Mouse (Mus musculus) kidney, embryonic 14.5 days (tissue): ENCODE results near the gene Ctnnd1. TPM values are rescaled to one million over a fixed set of nuclear protein-coding genes. Genes with fewer than 3 reads are reported as not detected.
A peak's percentile ranks its signal among the peaks of the same experiment; 100 is the strongest.

Experiments used
- ATAC-seq: fragments of 200-750 bp; cut with Nextera tagmentation; 2 replicates; pipeline ENCODE4 v1.8.0; 2017; ENCODE audit warnings: moderate number of reproducible peaks, mild to moderate bottlenecking, moderate TSS enrichment, moderate library complexity; ENCODE audit not compliant: low FRiP score, low TSS enrichment
- H3K27ac ChIP-seq: fragments of 300-500 bp; sonication (generic); 2 replicates; pipeline ENCODE4 v1.5.1; 2014; ENCODE audit warnings: low read depth, mild to moderate bottlenecking, low read length, moderate library complexity, mixed read lengths
- H3K27me3 ChIP-seq: fragments of 300-500 bp; sonication (generic); 2 replicates; pipeline ENCODE4 v1.6.1; 2014; ENCODE audit warnings: mild to moderate bottlenecking, low read length; ENCODE audit not compliant: control insufficient read depth, insufficient read depth
- H3K36me3 ChIP-seq: fragments of 300-500 bp; sonication (generic); 2 replicates; pipeline ENCODE4 v1.6.1; 2014; ENCODE audit warnings: low read length, mixed read lengths; ENCODE audit not compliant: control insufficient read depth, insufficient read depth
- H3K4me1 ChIP-seq: fragments of 300-500 bp; sonication (generic); 2 replicates; pipeline ENCODE4 v1.6.1; 2014; ENCODE audit warnings: low read length, mixed read lengths; ENCODE audit not compliant: control insufficient read depth, insufficient read depth
- H3K4me2 ChIP-seq: fragments of 300-500 bp; sonication (generic); replicated peaks from 2 replicates; pipeline ENCODE4 v1.6.1; 2014; ENCODE audit warnings: low read depth, mild to moderate bottlenecking, low read length
- H3K4me3 ChIP-seq: fragments of 300-500 bp; sonication (generic); 2 replicates; pipeline ENCODE4 v1.5.1; 2014; ENCODE audit warnings: mild to moderate bottlenecking, low read length
- H3K9ac ChIP-seq: fragments of 300-500 bp; sonication (generic); 2 replicates; pipeline ENCODE4 v1.6.1; 2014; ENCODE audit warnings: low read depth, mild to moderate bottlenecking, low read length, moderate library complexity
- H3K9me3 ChIP-seq: fragments of 300-500 bp; sonication (generic); 2 replicates; pipeline ENCODE4 v1.6.1; 2016; ENCODE audit warnings: low read length; ENCODE audit not compliant: control insufficient read depth
- WGBS: fragments of 180-500 bp; shearing (Covaris S2); extraction: QIAGEN DNeasy Blood & Tissue Kit; methylation state at CpG from one replicate; pipeline ENCODE4 v1.1.7; 2014; 5-methylcytosine and 5-hydroxymethylcytosine counted together
- polyA plus RNA-seq: library from polyadenylated mRNA; unstranded; fragments of >200 nt; fragmentation: Nextera tagmentation; extraction: Ambion mirVana; gene quantifications from 2 replicates; pipeline ENCODE4 v1.2.1, GENCODE M21; 2014

Gene Ctnnd1
- polyA plus RNA-seq, 1 experiment from 2014 or later: 53.6 TPM

DNA sequence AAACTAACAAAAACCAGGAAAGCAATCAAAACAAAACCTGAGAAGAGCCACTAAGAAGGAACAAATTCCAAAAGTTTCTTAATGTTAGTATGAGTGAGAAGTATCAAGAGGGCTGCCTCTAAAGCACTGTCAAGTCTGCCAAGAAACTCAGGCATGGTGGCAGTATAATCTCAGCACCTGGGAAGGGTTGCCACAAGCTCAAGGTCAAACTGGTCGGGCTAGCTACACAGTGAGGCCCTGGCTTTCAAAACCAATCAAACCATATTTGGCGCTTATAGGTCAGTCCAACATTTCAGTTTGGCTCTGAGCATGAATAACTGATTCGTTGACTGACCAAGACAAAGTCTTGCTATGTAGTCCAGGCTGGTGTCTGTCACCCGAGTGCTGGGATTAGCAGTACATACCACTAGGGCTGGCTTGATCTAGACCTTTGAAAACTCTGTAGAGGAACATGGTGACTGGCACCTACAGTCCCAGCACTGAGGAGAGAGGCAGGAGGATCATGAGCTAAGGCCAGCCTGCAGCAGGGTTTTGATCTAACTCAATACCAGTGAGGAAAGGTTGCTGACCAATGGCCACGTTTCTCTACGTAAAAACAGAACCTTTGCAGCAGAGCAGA is 51.2 kb downstream of the Ctnnd1 start:
- ATAC-seq: no peak
- 92% methylated on average over 6 of the region's 6 CpGs for WGBS
- no peak overlapping the region for H3K27ac ChIP-seq
- no peak overlapping the region for H3K4me3 ChIP-seq
- H3K4me1 ChIP-seq: no peaks in the 10 kb centered on the region
- peaks cover 69% of the 10 kb centered on the region for H3K36me3 ChIP-seq
- H3K9ac ChIP-seq: no peak overlapping the region
- no peak overlapping the region for H3K4me2 ChIP-seq
- H3K27me3 ChIP-seq: no peaks in the 10 kb centered on the region
- H3K9me3 ChIP-seq: no peaks in the 10 kb centered on the region

GRCm38 (mm10) chr2:84597123-84597522 is 53.4 kb downstream of the Ctnnd1 start:
- no peaks in the 10 kb centered on the region for H3K9me3 ChIP-seq
- no peak overlapping the region for H3K9ac ChIP-seq
- no peak overlapping the region for H3K4me2 ChIP-seq
- no peak overlapping the region for H3K27ac ChIP-seq
- H3K36me3 ChIP-seq: peaks cover 49% of the 10 kb centered on the region
- H3K4me1 ChIP-seq: no peaks in the 10 kb centered on the region
- no peak for ATAC-seq
- no peaks in the 10 kb centered on the region for H3K27me3 ChIP-seq
- WGBS: 94% methylated on average over 1 of the region's 1 CpGs
- no peak overlapping the region for H3K4me3 ChIP-seq

DNA sequence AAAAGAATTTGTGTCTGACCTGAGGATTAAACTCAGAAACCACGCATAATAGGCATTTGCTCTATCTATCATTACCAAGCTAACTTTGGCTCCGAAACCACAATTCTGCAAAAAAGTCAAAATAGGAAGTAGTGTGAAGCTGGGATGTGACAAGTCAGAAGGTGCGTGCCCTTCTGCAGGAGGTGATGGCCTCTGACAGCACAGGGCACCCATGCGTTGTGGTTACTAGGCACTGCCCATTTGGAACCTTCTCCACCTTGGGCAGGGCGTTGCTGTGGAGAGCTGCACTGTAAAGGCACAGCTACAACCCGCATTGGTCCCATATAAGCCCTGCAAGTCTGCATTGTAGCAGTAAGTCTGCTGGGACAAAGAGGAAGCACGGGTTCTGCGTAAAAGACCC is 57.8 kb downstream of the Ctnnd1 start:
- WGBS: 94% methylated on average over 8 of the region's 8 CpGs
- H3K36me3 ChIP-seq: peaks cover 22% of the 10 kb centered on the region; the same call in 1 of the 2 replicates
- H3K27ac ChIP-seq: no peak overlapping the region
- no peak overlapping the region for H3K9ac ChIP-seq
- peaks cover 4% of the 10 kb centered on the region; the same call in 1 of the 2 replicates for H3K9me3 ChIP-seq
- no peak overlapping the region for H3K4me3 ChIP-seq
- H3K4me1 ChIP-seq: no peaks in the 10 kb centered on the region
- ATAC-seq: no peak
- H3K4me2 ChIP-seq: no peak overlapping the region
- no peaks in the 10 kb centered on the region for H3K27me3 ChIP-seq

DNA sequence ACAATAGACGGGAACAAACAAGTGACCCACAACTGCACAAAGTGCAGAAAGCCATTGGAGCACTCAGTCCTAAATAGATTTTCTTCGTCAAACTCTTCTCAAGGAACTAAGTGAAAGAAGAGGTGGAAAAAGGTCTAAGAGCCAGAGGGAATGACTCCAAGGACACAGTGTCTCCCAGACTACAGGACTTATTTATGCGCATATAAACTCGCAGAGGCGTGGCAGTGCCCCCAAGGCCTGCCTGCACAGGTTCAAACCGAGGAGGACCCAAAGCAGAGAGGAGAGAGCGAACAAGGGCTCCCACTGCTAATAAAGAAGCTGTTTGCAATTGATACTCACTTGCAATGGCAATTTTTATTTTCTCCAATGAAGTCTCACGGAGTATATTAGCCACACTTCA is 64.9 kb downstream of the Ctnnd1 start:
- H3K27me3 ChIP-seq: no peaks in the 10 kb centered on the region
- no peak overlapping the region for H3K27ac ChIP-seq
- ATAC-seq: no peak
- 82% methylated on average over 8 of the region's 8 CpGs for WGBS
- H3K36me3 ChIP-seq: 0 out of 2 replicates have a peak, but pooled peaks cover 2% of the 10 kb centered on the region
- no peak overlapping the region for H3K4me3 ChIP-seq
- H3K9me3 ChIP-seq: peaks cover 4% of the 10 kb centered on the region; the same call in 1 of the 2 replicates
- no peak overlapping the region for H3K4me2 ChIP-seq
- H3K4me1 ChIP-seq: no peaks in the 10 kb centered on the region
- no peak overlapping the region for H3K9ac ChIP-seq

DNA sequence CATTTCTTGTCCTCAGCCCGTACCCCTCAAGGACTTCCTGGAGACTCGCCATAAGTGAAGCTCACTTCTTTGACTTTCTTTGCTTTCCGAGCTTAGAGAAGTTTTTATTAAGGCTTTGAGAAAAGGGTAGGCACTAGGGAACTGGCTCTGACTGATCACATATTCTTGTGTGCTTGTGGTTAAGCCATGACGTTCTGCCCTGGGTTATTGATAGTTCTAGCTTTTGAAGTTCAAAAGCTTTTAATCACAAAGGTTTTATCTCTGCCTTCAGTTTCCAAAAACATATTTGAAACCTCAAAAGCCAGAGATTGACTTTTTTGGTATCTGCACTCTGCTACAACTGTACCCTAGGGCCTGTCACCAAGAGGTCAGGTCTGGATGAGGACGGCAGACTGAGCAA is 68.3 kb downstream of the Ctnnd1 start:
- Histone ChIP-seq H3K27ac (no peak overlapping the region), H3K4me2 (no peak overlapping the region), H3K36me3 (no peaks in the 10 kb centered on the region; the same call in 1 of the 2 replicates), H3K27me3 (no peaks in the 10 kb centered on the region), H3K9ac (no peak overlapping the region), H3K9me3 (no peaks in the 10 kb centered on the region), H3K4me1 (no peaks in the 10 kb centered on the region), H3K4me3 (no peak overlapping the region)
- no peak for ATAC-seq
- WGBS: 83% methylated on average over 5 of the region's 5 CpGs

- Histone ChIP-seq H3K9ac (no peak overlapping the region), H3K36me3 (no peaks in the 10 kb centered on the region; the same call in 1 of the 2 replicates), H3K9me3 (no peaks in the 10 kb centered on the region), H3K4me2 (no peak overlapping the region), H3K27ac (no peak overlapping the region), H3K4me3 (no peak overlapping the region), H3K27me3 (no peaks in the 10 kb centered on the region), H3K4me1 (no peaks in the 10 kb centered on the region)
- ATAC-seq: no peak
- 98% methylated on average over 2 of the region's 3 CpGs for WGBS
Measured at GRCm38 (mm10) chr2:84581208-84581607, 69.4 kb downstream of the Ctnnd1 start.

DNA sequence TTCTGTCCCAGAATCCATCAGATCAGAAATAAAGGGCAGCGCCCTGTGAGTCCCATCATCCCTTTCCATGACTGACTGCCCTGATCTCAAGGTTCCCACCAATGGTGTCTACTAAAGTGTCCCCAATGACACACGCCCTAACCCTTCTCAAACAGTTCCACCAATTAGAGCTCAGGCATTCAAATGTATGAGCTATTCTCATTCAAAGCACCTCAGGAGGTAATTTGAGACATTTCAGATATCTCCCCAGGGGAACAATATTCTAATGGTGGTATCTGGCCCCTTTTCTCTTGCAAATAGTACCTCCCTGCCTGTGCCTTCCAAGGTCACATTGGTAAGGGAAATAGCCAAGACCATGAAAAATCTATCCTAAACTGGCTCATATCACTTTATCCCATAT is 71.3 kb downstream of the Ctnnd1 start:
- no peak overlapping the region for H3K4me3 ChIP-seq
- H3K4me1 ChIP-seq: no peaks in the 10 kb centered on the region
- no peak overlapping the region for H3K9ac ChIP-seq
- no peak overlapping the region for H3K27ac ChIP-seq
- 92% methylated on average over 2 of the region's 2 CpGs for WGBS
- H3K9me3 ChIP-seq: no peaks in the 10 kb centered on the region
- no peaks in the 10 kb centered on the region for H3K27me3 ChIP-seq
- H3K36me3 ChIP-seq: no peaks in the 10 kb centered on the region; the same call in 1 of the 2 replicates
- no peak overlapping the region for H3K4me2 ChIP-seq
- no peak for ATAC-seq

DNA sequence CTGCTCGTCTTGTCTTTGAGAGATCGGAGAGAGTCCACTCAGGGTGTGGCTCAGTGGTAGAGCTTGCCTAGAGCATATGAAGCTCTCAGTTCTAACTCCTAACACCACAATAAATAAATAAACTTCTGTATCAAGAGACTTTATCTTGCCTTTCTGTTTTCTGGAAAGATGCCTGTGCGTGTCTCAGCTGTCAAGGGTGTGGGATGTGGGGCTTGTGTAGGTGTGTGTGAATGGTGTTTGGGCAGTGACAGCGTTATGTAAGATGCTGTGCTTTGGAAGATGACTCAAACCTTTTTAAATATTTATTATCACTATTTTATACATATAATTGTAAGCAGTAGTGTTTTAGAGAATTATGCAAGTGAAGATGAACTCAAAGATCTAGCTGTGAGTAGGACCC is 76.4 kb downstream of the Ctnnd1 start:
- Histone ChIP-seq H3K27ac (no peak overlapping the region), H3K4me2 (no peak overlapping the region), H3K4me3 (no peak overlapping the region), H3K4me1 (no peaks in the 10 kb centered on the region), H3K36me3 (no peaks in the 10 kb centered on the region; the same call in 1 of the 2 replicates), H3K27me3 (no peaks in the 10 kb centered on the region), H3K9me3 (no peaks in the 10 kb centered on the region), H3K9ac (no peak overlapping the region)
- WGBS: 94% methylated on average over 4 of the region's 4 CpGs
- ATAC-seq: no peak

DNA sequence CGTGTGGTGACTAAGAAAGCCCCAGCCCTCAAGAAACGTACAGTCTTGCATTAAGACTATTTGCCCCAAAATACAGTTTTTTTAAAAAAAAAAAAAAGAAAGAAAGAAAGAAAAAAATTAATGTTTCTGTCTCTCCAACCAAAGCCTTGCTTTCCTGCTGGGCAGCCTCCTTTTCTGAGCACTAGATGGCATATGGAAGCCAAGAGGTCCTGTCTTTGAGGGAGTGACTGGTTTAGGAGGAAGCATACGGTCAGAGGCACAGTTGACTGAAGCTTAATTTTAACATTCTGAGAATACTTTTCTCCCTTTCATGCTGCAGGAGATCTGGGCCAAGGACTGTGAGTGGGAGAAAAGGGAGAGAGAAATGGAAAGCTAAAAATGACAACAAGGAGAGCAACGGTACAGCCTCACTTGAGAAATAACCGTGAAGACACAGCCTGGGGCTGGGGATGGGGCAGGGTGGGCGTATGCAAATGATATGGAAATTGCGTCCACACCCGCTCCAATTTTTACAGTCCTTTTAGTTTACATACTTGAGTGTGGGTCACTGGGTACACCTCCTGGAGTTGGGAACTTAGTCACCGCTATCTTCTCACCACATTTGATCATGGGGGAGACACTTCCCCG is 93.6 kb downstream of the Ctnnd1 start:
- Histone ChIP-seq H3K9me3 (no peaks in the 10 kb centered on the region), H3K27ac (no peak overlapping the region), H3K4me3 (peak overlapping the region; percentile 11; the same call in 1 of the 2 replicates), H3K27me3 (no peaks in the 10 kb centered on the region), H3K36me3 (no peaks in the 10 kb centered on the region), H3K4me2 (peak overlapping the region; percentile 33), H3K9ac (no peak overlapping the region), H3K4me1 (no peaks in the 10 kb centered on the region)
- WGBS: 43% methylated on average over 10 of the region's 10 CpGs
- no peak for ATAC-seq
